In genomic region chr16:16983534-16984422, GRCm38 (mm10) we compare ENCODE assay signal across 8 mouse cellular contexts. TPM values are rescaled to one million over a fixed set of nuclear protein-coding genes. Genes with fewer than 3 reads are reported as not detected.
DNase-seq lines count a peak whose midpoint lies in the region; ATAC-seq and TF ChIP-seq lines count a peak whose summit lies in the region.

No protein-coding gene starts in this region.

- peak overlapping the region; percentile 66 for H3K4me2 ChIP-seq in hindbrain, postnatal 0 days (ENCODE audit: low read depth, low read length)
- peak overlapping the region; percentile 70 for H3K4me2 ChIP-seq in midbrain, embryonic 16.5 days (ENCODE audit: low read length)

- H3K27me3 ChIP-seq in hindbrain, postnatal 0 days (ENCODE audit: insufficient read depth, low read length): no peaks in the 10 kb centered on the region
- no peaks in the 10 kb centered on the region for H3K27me3 ChIP-seq in midbrain, embryonic 16.5 days (ENCODE audit: control insufficient read depth, insufficient read depth, low read depth, low read length)

- H3K36me3 ChIP-seq in hindbrain, postnatal 0 days (ENCODE audit: insufficient read depth, low read length): no peaks in the 10 kb centered on the region
- no peaks in the 10 kb centered on the region for H3K36me3 ChIP-seq in midbrain, embryonic 16.5 days (ENCODE audit: control insufficient read depth, insufficient read depth, low read length)

- ATAC-seq in frontal cortex, adult (ENCODE audit: low TSS enrichment): peak; percentile 50
- peak; percentile 78 for ATAC-seq in hindbrain, postnatal 0 days
- peak; percentile 76 for ATAC-seq in midbrain, embryonic 16.5 days

- peaks cover 3% of the 10 kb centered on the region; the same call in 1 of the 2 replicates for H3K4me1 ChIP-seq in brown adipose tissue, adult 24 weeks (ENCODE audit: control insufficient read depth, insufficient read depth, insufficient read length, low read length)
- peaks cover 4% of the 10 kb centered on the region; the same call in 1 of the 2 replicates for H3K4me1 ChIP-seq in hindbrain, postnatal 0 days (ENCODE audit: insufficient read depth, low read length)
- peaks cover 25% of the 10 kb centered on the region for H3K4me1 ChIP-seq in midbrain, embryonic 16.5 days (ENCODE audit: control insufficient read depth, insufficient read depth, low read length)

- H3K9ac ChIP-seq in hindbrain, postnatal 0 days (replicated peaks; ENCODE audit: low read length): peak overlapping the region; percentile 94
- peak overlapping the region; percentile 90 for H3K9ac ChIP-seq in midbrain, embryonic 16.5 days (ENCODE audit: low read depth, low read length)

- TF ChIP-seq CTCF in hindbrain, postnatal 0 days (IDR thresholded peaks at IDR 0.05; ENCODE audit: low read depth): no peak

- peak overlapping the region; percentile 83 for H3K27ac ChIP-seq in brown adipose tissue, adult 24 weeks (replicated peaks; ENCODE audit: low read depth, low read length)
- peak overlapping the region; percentile 98 for H3K27ac ChIP-seq in hindbrain, postnatal 0 days
- peak overlapping the region; percentile 97 for H3K27ac ChIP-seq in midbrain, embryonic 16.5 days (ENCODE audit: low read length)

- 2% methylated on average over 71 of the region's 75 CpGs for WGBS in hindbrain, postnatal 0 days
- under 1% methylated on average over 75 of the region's 75 CpGs for WGBS in midbrain, embryonic 16.5 days

- peak overlapping the region; percentile 99 for H3K4me3 ChIP-seq in brown adipose tissue, adult 24 weeks (ENCODE audit: insufficient read depth, low read depth, low read length)
- H3K4me3 ChIP-seq in hindbrain, postnatal 0 days (ENCODE audit: low read length): peak overlapping the region; percentile 99
- peak overlapping the region; percentile 98 for H3K4me3 ChIP-seq in midbrain, embryonic 16.5 days (ENCODE audit: low read depth, low read length)

- peak; percentile 34 to 55 for DNase-seq in thymus, adult 18-20 months
- DNase-seq in thymus, postnatal 4 days: no peak
- peak; percentile 76 for DNase-seq in hindbrain, postnatal 0 days (ENCODE audit: low spot score)
- peak; percentile 62 for DNase-seq in liver
- DNase-seq in urinary bladder, postnatal 10 days (ENCODE audit: low spot score): peak; percentile 17

- H3K9me3 ChIP-seq in hindbrain, postnatal 0 days (ENCODE audit: low read length): no peaks in the 10 kb centered on the region
- H3K9me3 ChIP-seq in midbrain, embryonic 16.5 days (replicated peaks; ENCODE audit: control insufficient read depth, low read length, poor library complexity, severe bottlenecking): no peaks in the 10 kb centered on the region

RNA-seq across cellular contexts. Expression of gene Mapk1, which starts 0.6 kb away (rescaled TPM):
- polyA plus RNA-seq in brown adipose tissue, adult 24 weeks (2012; ENCODE audit: insufficient read depth, insufficient read length, missing spikeins): 76.5 and 81.1 TPM in 2 replicates
- total RNA-seq in hindbrain, postnatal 0 days (2014; rRNA removed): 202 and 204 TPM in 2 replicates
- polyA plus RNA-seq in hindbrain, postnatal 0 days (2015; fragmentation: Nextera tagmentation; extraction: Ambion mirVana): 156 and 178 TPM in 2 replicates
- polyA plus RNA-seq in midbrain, embryonic 16.5 days (2015; fragmentation: Nextera tagmentation; extraction: Ambion mirVana): 182 and 189 TPM in 2 replicates
